Mouse (Mus musculus): Measurements from ENCODE around the gene Stk11. TPM values are rescaled to one million over a fixed set of nuclear protein-coding genes. Genes with fewer than 3 reads are reported as not detected.

The Stk11 gene
- total RNA-seq (2015; ENCODE audit: low replicate concordance): 47.7 and 60.0 TPM in 2 replicates
- 152 and 195 TPM in 2 replicates for total RNA-seq (2017; ENCODE audit: low replicate concordance)

- ATAC-seq (replicated peaks; ENCODE audit: low FRiP score, poor library complexity, severe bottlenecking): peak; percentile 80
These were observed at the start of gene Stk11 for GRCm38 (mm10) chr10:80115290-80115943. Stk11 (plus strand) TSS chr10:80115803.

- ATAC-seq (replicated peaks; ENCODE audit: low FRiP score, poor library complexity, severe bottlenecking): no peak
These were observed 46.4 kb upstream of the Stk11 start for GRCm38 (mm10) chr10:80069251-80069650.

GRCm38 (mm10) chr10:80069948-80070450 lies 45.6 kb upstream of the Stk11 start:
- ATAC-seq (replicated peaks; ENCODE audit: low FRiP score, poor library complexity, severe bottlenecking): no peak

GRCm38 (mm10) chr10:80070837-80071515 lies 44.6 kb upstream of the Stk11 start:
- peak; percentile 70 for ATAC-seq (replicated peaks; ENCODE audit: low FRiP score, poor library complexity, severe bottlenecking)

- no peak for ATAC-seq (replicated peaks; ENCODE audit: low FRiP score, poor library complexity, severe bottlenecking)
These were observed 44.1 kb upstream of the Stk11 start for GRCm38 (mm10) chr10:80071516-80071900.

- no peak for ATAC-seq (replicated peaks; ENCODE audit: low FRiP score, poor library complexity, severe bottlenecking)
These were observed 42.7 kb upstream of the Stk11 start for GRCm38 (mm10) chr10:80072623-80073489.

GRCm38 (mm10) chr10:80074813-80075601 lies 40.6 kb upstream of the Stk11 start:
- ATAC-seq (replicated peaks; ENCODE audit: low FRiP score, poor library complexity, severe bottlenecking): no peak

GRCm38 (mm10) chr10:80075924-80076323 lies 39.7 kb upstream of the Stk11 start:
- ATAC-seq (replicated peaks; ENCODE audit: low FRiP score, poor library complexity, severe bottlenecking): no peak

GRCm38 (mm10) chr10:80076386-80076785 lies 39.2 kb upstream of the Stk11 start:
- ATAC-seq (replicated peaks; ENCODE audit: low FRiP score, poor library complexity, severe bottlenecking): no peak

GRCm38 (mm10) chr10:80077312-80077711 lies 38.3 kb upstream of the Stk11 start:
- no peak for ATAC-seq (replicated peaks; ENCODE audit: low FRiP score, poor library complexity, severe bottlenecking)

GRCm38 (mm10) chr10:80078366-80078765 lies 37.2 kb upstream of the Stk11 start:
- no peak for ATAC-seq (replicated peaks; ENCODE audit: low FRiP score, poor library complexity, severe bottlenecking)

- peak; percentile 78 for ATAC-seq (replicated peaks; ENCODE audit: low FRiP score, poor library complexity, severe bottlenecking)
These were observed 35.1 kb upstream of the Stk11 start for GRCm38 (mm10) chr10:80080396-80081070.

GRCm38 (mm10) chr10:80081075-80081474 lies 34.5 kb upstream of the Stk11 start:
- ATAC-seq (replicated peaks; ENCODE audit: low FRiP score, poor library complexity, severe bottlenecking): peak; percentile 85

GRCm38 (mm10) chr10:80084817-80085487 lies 30.7 kb upstream of the Stk11 start:
- ATAC-seq (replicated peaks; ENCODE audit: low FRiP score, poor library complexity, severe bottlenecking): no peak

GRCm38 (mm10) chr10:80086847-80087246 lies 28.8 kb upstream of the Stk11 start:
- no peak for ATAC-seq (replicated peaks; ENCODE audit: low FRiP score, poor library complexity, severe bottlenecking)

GRCm38 (mm10) chr10:80087483-80087882 lies 28.1 kb upstream of the Stk11 start:
- ATAC-seq (replicated peaks; ENCODE audit: low FRiP score, poor library complexity, severe bottlenecking): no peak

- no peak for ATAC-seq (replicated peaks; ENCODE audit: low FRiP score, poor library complexity, severe bottlenecking)
These were observed 26.5 kb upstream of the Stk11 start for GRCm38 (mm10) chr10:80089146-80089545.

- ATAC-seq (replicated peaks; ENCODE audit: low FRiP score, poor library complexity, severe bottlenecking): no peak
These were observed 24.1 kb upstream of the Stk11 start for GRCm38 (mm10) chr10:80091527-80091926.
